Mouse (Mus musculus): Measurements from ENCODE around the gene Frmpd1. TPM values are rescaled to one million over a fixed set of nuclear protein-coding genes. Genes with fewer than 3 reads are reported as not detected.

Frmpd1 gene
- total and polyA plus RNA-seq, 3 experiments = 0.23 to 0.47 TPM; not detected in 1

- peak; percentile 100 for TF ChIP-seq HCFC1 (IDR thresholded peaks at IDR 0.05; ENCODE audit: low read depth, low read length)
- peak in 1 of 2 experiments; percentile 64; a peak in 2 of 4 replicates for TF ChIP-seq POLR2A (IDR thresholded peaks at IDR 0.05; ENCODE audit: control insufficient read depth in 1 of 2, insufficient read depth in 1 of 2, low read depth in 1 of 2, low read length in 2 of 2, poor library complexity in 1 of 2)
- peak; percentile 58 for TF ChIP-seq GATA1 (IDR thresholded peaks at IDR 0.05; ENCODE audit: low read depth, low read length)
- TF ChIP-seq ZC3H11A (IDR thresholded peaks at IDR 0.05; ENCODE audit: low read depth, low read length) = no peak
These were observed 112.2 kb downstream of the Frmpd1 start, which contains the start of gene Trmt10b (continued) for GRCm38 (mm10) chr4:45296662-45297564.

- H3K36me3 ChIP-seq (ENCODE audit: control insufficient read depth in 1 of 2, insufficient read depth in 2 of 2, low read length in 2 of 2) = no peaks in the 10 kb centered on the region; a peak in 1 of 4 replicates
These were observed 120.9 kb downstream of the Frmpd1 start for GRCm38 (mm10) chr4:45305536-45305935.

GRCm38 (mm10) chr4:45308046-45308445 is 123.4 kb downstream of the Frmpd1 start:
- no peaks in the 10 kb centered on the region for H3K4me1 ChIP-seq (ENCODE audit: control insufficient read depth in 1 of 2, insufficient read depth in 2 of 2, low read length in 2 of 2)
- no peak for TF ChIP-seq GABPA (IDR thresholded peaks at IDR 0.05; ENCODE audit: low read depth, low read length)
- peak; percentile 5 for TF ChIP-seq RAD21 (IDR thresholded peaks at IDR 0.05; ENCODE audit: low read depth, low read length)
- no peak for TF ChIP-seq E2F4 (IDR thresholded peaks at IDR 0.05; ENCODE audit: borderline replicate concordance, low read depth, low read length)
- TF ChIP-seq UBTF (IDR thresholded peaks at IDR 0.05; ENCODE audit: borderline replicate concordance, insufficient read depth, low read depth, low read length) = no peak
- peak; percentile 49 for TF ChIP-seq SMC3 (IDR thresholded peaks at IDR 0.05; ENCODE audit: low read depth, low read length)
- no peak for TF ChIP-seq MEF2A (IDR thresholded peaks at IDR 0.05; ENCODE audit: extremely low read depth, insufficient replicate concordance, low read depth, low read length, poor library complexity, severe bottlenecking)
- peak; percentile 48 to 63 (median 59) for TF ChIP-seq CTCF (IDR thresholded peaks at IDR 0.05 in 2 of 3, conservative IDR thresholded peaks at IDR 0.05 in 1 of 3; ENCODE audit: control insufficient read depth in 1 of 3, insufficient read depth in 1 of 3, low read depth in 2 of 3, low read length in 3 of 3, poor library complexity in 1 of 3, severe bottlenecking in 1 of 3)
- TF ChIP-seq USF1 (IDR thresholded peaks at IDR 0.05; ENCODE audit: low read depth, low read length) = no peak
- no peak for TF ChIP-seq CHD2 (IDR thresholded peaks at IDR 0.05; ENCODE audit: low read length)
- TF ChIP-seq TBP (IDR thresholded peaks at IDR 0.05; ENCODE audit: low read depth, low read length) = no peak
- no peak for TF ChIP-seq CHD1 (IDR thresholded peaks at IDR 0.05; ENCODE audit: low read depth, low read length)
- no peak for TF ChIP-seq MAX (IDR thresholded peaks at IDR 0.05; ENCODE audit: low read length)
- TF ChIP-seq TAL1 (IDR thresholded peaks at IDR 0.05; ENCODE audit: low read length) = no peak
- H3K79me2 ChIP-seq (ENCODE audit: control insufficient read depth, insufficient read depth, low read length, poor library complexity) = no peaks in the 10 kb centered on the region
- no peaks in the 10 kb centered on the region; a peak in 1 of 4 replicates for H3K36me3 ChIP-seq (ENCODE audit: control insufficient read depth in 1 of 2, insufficient read depth in 2 of 2, low read length in 2 of 2)
- no peak overlapping the region for H3K9ac ChIP-seq (ENCODE audit: control insufficient read depth, low read depth, low read length, poor library complexity, severe bottlenecking)
- no peaks in the 10 kb centered on the region for H3K9me3 ChIP-seq (replicated peaks; ENCODE audit: insufficient read depth, low read length)
- H3K27me3 ChIP-seq (ENCODE audit: control insufficient read depth in 1 of 2, insufficient read depth in 2 of 2, low read length in 2 of 2) = no peaks in the 10 kb centered on the region
- H3K4me3 ChIP-seq (ENCODE audit: control insufficient read depth in 1 of 2, insufficient read depth in 1 of 2, low read depth in 2 of 2, low read length in 2 of 2) = no peak overlapping the region
- H3K27ac ChIP-seq (ENCODE audit: control insufficient read depth, low read depth, low read length) = no peak overlapping the region
- peak; percentile 38 for DNase-seq (ENCODE audit: low read depth, low spot score)

More at GRCm38 (mm10) chr4:45305536-45305935, 120.9 kb downstream of the Frmpd1 start:
- Histone ChIP-seq H3K27ac (ENCODE audit: control insufficient read depth, low read depth, low read length) (no peak overlapping the region), H3K9ac (ENCODE audit: control insufficient read depth, low read depth, low read length, poor library complexity, severe bottlenecking) (no peak overlapping the region), H3K4me1 (ENCODE audit: control insufficient read depth in 1 of 2, insufficient read depth in 2 of 2, low read length in 2 of 2) (no peaks in the 10 kb centered on the region), H3K27me3 (ENCODE audit: control insufficient read depth in 1 of 2, insufficient read depth in 2 of 2, low read length in 2 of 2) (no peaks in the 10 kb centered on the region), H3K4me3 (ENCODE audit: control insufficient read depth in 1 of 2, insufficient read depth in 1 of 2, low read depth in 2 of 2, low read length in 2 of 2) (no peak overlapping the region), H3K9me3 (replicated peaks; ENCODE audit: insufficient read depth, low read length) (no peaks in the 10 kb centered on the region), H3K79me2 (ENCODE audit: control insufficient read depth, insufficient read depth, low read length, poor library complexity) (no peaks in the 10 kb centered on the region)
- TF ChIP-seq RCOR1 (IDR thresholded peaks at IDR 0.05; ENCODE audit: low read depth, low read length) (no peak), JUND (IDR thresholded peaks at IDR 0.05; ENCODE audit: low read depth, low read length) (no peak), MAFK (IDR thresholded peaks at IDR 0.05; ENCODE audit: borderline replicate concordance, low read depth, low read length) (no peak), ZNF384 (IDR thresholded peaks at IDR 0.05; ENCODE audit: low read depth, low read length) (no peak), KAT2A (conservative IDR thresholded peaks at IDR 0.05; ENCODE audit: low read depth, low read length) (no peak), CHD2 (IDR thresholded peaks at IDR 0.05; ENCODE audit: low read length) (no peak), TBP (IDR thresholded peaks at IDR 0.05; ENCODE audit: low read depth, low read length) (no peak), CTCF (IDR thresholded peaks at IDR 0.05 in 2 of 3, conservative IDR thresholded peaks at IDR 0.05 in 1 of 3; ENCODE audit: control insufficient read depth in 1 of 3, insufficient read depth in 1 of 3, low read depth in 2 of 3, low read length in 3 of 3, poor library complexity in 1 of 3, severe bottlenecking in 1 of 3) (no peak), POLR2AphosphoS2 (IDR thresholded peaks at IDR 0.05; ENCODE audit: low read length) (no peak), SMC3 (IDR thresholded peaks at IDR 0.05; ENCODE audit: low read depth, low read length) (no peak), ETS1 (IDR thresholded peaks at IDR 0.05; ENCODE audit: low read depth, low read length) (no peak), RAD21 (IDR thresholded peaks at IDR 0.05; ENCODE audit: low read depth, low read length) (no peak), BHLHE40 (IDR thresholded peaks at IDR 0.05; ENCODE audit: borderline replicate concordance, low read depth, low read length) (no peak), GABPA (IDR thresholded peaks at IDR 0.05; ENCODE audit: low read depth, low read length) (no peak), TAL1 (IDR thresholded peaks at IDR 0.05; ENCODE audit: low read length) (no peak), MXI1 (IDR thresholded peaks at IDR 0.05; ENCODE audit: low read depth, low read length) (no peak), ZMIZ1 (IDR thresholded peaks at IDR 0.05; ENCODE audit: low read depth, low read length) (no peak), CHD1 (IDR thresholded peaks at IDR 0.05; ENCODE audit: low read depth, low read length) (no peak), MYC (IDR thresholded peaks at IDR 0.05; ENCODE audit: low read depth, low read length) (no peak)
- DNase-seq (ENCODE audit: low read depth, low spot score) = no peak

Measured in MEL (cell line).